Mouse (Mus musculus) frontal cortex, postnatal 36 days (tissue): ENCODE measurements around the gene Lhfpl3.

Experiments
- DNase-seq, 2 experiments: peaks; one replicate each; pipeline ENCODE4 v3.0.0; 2022; ENCODE audit warnings: low spot score in 2 of 2

Gene Lhfpl3

DNA sequence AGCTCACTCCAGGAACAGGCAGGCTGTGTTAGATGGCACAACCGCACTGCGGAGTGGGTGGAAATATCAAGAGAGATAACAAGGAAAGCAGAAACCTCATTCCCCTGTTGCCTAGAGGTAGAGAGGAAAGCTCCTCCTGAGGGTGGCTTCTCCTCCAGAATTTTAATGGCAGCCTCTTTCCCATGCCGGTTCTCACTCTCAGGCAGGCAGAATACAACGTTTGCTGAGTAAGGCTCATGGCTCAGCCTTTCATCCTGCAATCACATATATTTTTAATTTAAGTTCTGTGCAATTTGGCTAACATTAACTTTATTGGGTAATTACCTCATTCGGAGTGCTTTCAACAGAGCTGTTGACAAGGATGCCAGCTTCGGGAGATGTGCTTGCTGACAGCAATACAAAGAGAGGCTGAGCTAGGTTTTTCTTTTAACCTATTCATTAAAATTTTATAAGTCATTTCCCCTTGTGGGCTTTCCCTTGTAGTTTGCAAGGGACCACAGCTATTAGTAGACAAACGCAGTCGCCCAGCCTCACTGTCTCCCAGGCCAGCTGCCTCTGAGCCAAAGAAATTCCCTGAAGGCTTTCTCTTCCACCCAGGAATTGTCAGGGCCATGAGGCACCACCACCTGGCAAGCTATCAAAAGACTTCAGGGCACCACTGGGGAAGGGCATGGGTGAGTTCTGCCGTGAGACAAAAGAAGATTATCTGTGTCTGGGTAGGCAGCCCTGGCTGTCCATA is 394.5 kb downstream of the Lhfpl3 start:
- DNase-seq = no peak

GRCm38 (mm10) chr5:23153210-23153609 is 407.4 kb downstream of the Lhfpl3 start:
- DNase-seq = no peak

DNA sequence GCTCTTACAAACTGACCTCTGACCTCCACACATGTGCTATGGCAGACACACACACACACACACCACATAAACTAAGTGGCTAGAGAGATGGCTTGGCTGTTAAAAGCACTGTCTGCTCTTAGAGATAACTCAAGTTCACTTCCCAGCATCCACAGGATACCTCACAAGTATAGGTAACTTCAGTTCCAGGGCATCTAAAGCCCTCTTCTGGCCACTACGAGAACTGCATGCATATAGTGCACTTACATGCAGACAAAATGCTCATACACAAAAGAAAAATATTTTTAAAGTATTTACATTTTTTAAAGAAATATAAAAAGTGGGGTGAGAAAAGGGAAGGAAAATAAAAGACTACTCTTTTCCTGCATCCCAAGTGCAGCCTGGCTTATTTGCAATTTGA is 408.6 kb downstream of the Lhfpl3 start:
- no peak for DNase-seq

DNA sequence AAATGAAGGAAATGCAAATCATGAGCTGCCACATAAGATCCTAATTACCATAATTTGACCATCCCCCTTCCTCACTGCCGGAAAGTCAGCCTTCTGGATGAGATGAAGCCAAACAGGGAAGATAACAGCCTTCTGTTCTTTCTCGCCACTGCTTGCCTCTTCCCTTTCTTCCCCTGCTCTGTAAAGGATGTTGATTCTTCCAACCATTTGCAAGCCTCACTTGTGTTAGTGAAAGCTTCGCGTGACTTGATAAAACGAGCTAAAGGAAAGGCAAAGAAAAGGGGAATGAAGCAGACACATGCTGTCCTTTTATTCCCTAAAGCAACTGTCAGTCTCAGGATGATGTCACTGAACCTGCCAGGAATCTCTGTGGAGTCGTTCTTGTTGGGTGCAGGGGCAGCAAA is 420.1 kb downstream of the Lhfpl3 start:
- DNase-seq = peak in 1 of 2 experiments; percentile 15

DNA sequence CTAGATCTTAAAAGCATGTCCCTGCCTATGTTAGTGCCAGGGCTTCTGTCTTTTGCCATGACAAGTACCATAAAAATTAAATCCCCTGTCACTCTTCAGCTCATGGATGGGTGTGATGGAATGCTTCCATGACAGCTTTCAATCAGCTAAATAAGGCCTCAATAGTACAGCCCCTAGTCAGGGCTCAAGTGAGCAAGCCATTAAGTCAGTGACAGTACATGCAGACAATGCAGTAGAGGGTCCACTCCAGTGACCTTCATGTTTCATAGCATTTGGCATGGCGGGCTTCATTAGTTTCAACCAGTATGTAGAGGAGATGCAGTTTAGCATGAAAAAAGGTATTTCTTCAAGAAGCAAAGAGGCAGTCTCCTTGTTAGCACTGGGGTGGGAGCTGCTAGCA is 420.8 kb downstream of the Lhfpl3 start:
- no peak for DNase-seq

DNA sequence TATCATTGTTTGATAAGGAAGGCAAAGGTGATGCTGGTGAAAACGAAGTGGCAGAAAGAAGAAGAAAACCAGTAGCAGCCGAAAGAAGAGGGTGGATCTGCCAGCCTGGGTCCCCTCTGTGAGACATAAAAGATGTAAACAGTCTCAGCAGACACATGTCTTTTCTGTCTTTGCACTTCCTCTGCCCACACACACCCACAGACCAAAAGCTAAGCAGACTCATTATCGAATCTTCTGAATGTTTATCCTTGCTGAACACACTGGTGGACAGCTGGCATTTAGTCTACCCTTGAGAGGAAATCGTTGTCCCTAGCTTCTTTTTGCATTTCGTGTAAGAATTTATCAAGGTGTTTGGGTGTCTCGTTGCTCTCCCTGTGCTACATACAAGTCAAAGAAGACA is 443.8 kb downstream of the Lhfpl3 start:
- peak; percentile 26 to 47 for DNase-seq

DNA sequence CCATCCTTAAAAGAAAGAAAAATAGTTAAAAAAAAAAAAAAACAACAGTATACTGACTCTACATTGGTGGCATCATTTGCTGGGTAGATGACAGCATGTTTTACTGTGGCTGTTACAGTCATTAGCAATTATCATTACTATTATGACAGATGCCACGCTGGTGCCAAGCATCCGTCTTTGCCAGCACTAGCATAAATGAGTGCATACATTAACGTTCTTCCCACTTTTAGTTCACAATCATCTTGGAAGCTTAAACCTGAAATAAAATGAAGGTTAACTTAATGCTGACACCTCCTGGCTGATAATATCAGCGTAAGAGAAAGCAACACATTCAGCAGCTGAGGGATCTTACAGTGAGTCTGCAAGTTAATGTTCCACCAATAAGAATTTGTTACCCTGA is 451.0 kb downstream of the Lhfpl3 start:
- no peak for DNase-seq

- no peak for DNase-seq
Observed at GRCm38 (mm10) chr5:23213086-23213485, 467.2 kb downstream of the Lhfpl3 start.

DNA sequence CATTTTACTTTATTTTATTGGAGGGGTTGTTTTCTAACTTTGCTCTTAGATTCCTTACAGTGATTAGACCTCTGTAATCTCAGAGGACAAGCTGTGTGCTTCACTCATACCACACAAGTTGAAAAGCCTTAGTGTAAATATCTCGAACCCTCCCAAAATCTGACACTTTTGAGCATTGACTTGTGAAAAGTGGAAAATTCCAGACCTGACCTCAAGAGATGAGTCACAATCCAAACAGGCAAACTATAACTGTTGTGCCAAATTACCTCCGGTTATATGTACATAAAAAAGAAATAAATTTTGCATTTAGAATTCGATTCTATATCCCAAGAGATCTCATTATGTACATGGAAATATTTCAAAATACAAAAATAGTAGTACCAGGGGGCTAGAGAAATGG is 468.8 kb downstream of the Lhfpl3 start:
- no peak for DNase-seq

GRCm38 (mm10) chr5:23219655-23220054 is 473.8 kb downstream of the Lhfpl3 start:
- no peak for DNase-seq

- peak; percentile 53 to 54 for DNase-seq
Observed at GRCm38 (mm10) chr5:23224759-23225536, 479.1 kb downstream of the Lhfpl3 start.

DNA sequence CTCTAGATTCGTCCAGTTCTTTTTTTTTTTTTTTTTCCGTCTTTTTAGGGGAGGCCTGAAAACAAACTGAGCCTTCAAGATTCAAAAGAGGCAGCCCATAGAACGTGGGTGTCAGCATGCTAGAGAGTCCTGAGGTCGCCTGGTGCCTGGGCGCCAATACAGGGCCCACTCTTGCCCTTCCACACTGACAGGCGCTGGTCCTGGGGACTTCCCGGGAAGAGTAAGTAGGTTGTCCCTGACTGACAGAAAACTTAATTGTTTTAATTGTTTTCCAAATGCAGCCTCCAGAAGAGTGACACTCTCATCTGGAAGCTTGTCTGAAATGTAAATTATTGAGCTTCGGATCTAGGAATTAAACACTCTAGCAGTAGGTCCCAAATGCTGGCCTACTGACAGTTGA is 479.8 kb downstream of the Lhfpl3 start:
- DNase-seq = no peak

GRCm38 (mm10) chr5:23226753-23227152 is 480.9 kb downstream of the Lhfpl3 start:
- DNase-seq = peak in 1 of 2 experiments; percentile 20

GRCm38 (mm10) chr5:23246974-23247373 is 501.1 kb downstream of the Lhfpl3 start:
- peak in 1 of 2 experiments; percentile 25 for DNase-seq

DNA sequence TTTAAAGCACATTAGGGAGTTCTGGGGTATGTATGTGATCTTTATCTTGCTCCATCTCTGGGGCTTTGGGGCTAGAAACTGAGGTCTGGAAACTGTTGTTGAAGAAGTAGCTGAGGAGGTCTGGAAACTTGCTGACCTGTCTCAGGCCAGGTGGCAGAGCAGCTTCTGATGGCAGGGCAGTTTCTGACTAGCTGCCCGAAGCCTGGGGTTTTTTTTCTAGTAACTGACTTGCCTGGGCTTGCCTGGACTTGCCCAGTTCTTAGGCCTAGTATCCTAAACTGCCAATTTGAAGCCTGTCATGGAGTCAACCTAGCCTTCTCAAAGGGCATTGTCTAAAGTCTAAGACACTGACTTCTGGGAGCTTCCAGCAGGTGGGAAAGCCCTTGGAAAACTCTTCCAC is 501.9 kb downstream of the Lhfpl3 start:
- DNase-seq = no peak

DNA sequence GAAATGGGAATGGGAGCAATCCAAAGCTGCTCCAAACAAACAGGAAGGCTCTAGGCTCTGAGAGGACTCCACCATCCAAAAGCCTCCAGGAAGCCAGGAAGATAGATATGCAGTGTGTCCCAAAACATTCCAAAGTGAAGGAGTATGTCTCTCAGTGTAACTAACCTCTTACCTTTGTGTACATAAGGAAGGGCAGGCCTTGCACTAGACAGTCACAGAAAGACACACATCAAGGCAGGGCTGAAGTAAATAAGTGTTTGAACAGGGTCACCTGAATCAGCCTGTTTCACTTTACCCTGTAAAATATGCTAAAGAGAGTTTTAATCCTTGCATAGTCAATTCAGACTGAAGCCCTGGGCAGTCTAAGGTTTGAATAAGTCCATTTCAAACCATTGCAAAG is 502.4 kb downstream of the Lhfpl3 start:
- no peak for DNase-seq

- DNase-seq = no peak
Observed at GRCm38 (mm10) chr5:23249896-23250875, 504.3 kb downstream of the Lhfpl3 start.

DNA sequence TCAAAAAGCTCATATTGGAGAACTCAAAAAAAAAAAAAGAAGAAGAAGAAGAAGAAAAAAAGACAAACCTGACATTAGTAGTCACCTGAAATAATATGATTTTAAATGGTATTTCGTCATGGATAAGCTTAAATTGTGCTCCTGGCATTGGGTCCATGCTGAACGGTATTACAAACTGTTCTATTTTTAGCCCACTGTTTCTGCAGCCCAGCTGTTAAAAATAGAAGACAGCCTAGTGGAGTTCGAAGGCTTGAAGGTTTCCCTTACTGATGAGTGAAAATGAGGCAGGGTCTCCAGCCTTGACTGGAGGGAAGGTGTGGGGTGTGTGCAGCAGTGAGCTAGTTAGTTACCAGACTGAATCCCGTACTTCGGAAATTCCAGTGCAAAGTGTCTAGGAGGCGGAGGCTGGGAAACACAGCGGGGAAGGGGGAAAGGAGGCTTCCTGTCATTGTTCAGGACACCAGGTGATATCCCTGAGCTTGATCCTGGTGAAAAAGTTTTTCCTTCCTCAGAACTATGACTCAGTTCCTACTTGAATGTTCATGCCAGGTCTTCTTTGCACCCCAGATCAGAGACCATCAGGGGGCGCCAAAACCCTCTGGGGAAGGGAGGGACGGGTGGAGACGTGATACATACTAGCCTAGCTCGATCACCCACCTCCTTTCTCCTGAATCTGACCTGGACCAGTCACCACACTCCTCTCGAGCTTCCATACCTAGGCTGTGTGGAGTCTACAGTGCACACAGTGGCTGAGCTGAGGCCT is 505.8 kb downstream of the Lhfpl3 start:
- DNase-seq = peak; percentile 18 to 23

- no peak for DNase-seq
Observed at GRCm38 (mm10) chr5:23255816-23256418, 510.1 kb downstream of the Lhfpl3 start.

GRCm38 (mm10) chr5:23273309-23273708 is 527.5 kb downstream of the Lhfpl3 start:
- no peak for DNase-seq

DNA sequence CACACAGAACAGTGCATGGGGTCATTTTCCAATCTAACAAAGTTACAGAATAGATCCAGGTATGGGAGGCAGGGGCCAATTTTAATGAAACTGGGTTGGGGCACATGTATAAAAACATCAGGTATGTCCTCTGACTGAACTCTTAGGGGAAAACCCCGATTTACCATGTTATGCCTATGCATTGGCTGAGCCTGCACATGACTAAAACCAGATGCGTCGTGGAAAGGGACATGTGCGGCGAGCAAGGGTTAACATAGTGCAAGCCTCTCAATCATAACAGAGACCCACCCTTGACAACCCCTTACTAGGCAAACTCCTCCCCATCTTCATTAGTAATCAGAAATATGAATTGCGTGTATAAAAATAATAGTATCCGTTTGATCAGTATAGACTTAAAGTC is 533.5 kb downstream of the Lhfpl3 start:
- no peak for DNase-seq
